Mouse (Mus musculus): ENCODE data around the gene Ckap4.
"Not testable (repeated sequence)": the region's sequence is repeated elsewhere in the genome, so short reads cannot be mapped to it uniquely, and the experiment has no call there.

Ckap4 gene

GRCm38 (mm10) chr10:84496805-84497204, 37.1 kb downstream of the Ckap4 start:
- DNase-seq = no peak

GRCm38 (mm10) chr10:84494432-84494831, 39.4 kb downstream of the Ckap4 start:
- DNase-seq = no peak

GRCm38 (mm10) chr10:84490115-84490514, 43.7 kb downstream of the Ckap4 start:
- no peak for DNase-seq

GRCm38 (mm10) chr10:84488315-84488714, 45.5 kb downstream of the Ckap4 start:
- peak; percentile 50 for DNase-seq

- DNase-seq = no peak
These were observed 49.2 kb downstream of the Ckap4 start for GRCm38 (mm10) chr10:84484661-84485060.

- DNase-seq = no peak
These were observed 50.3 kb downstream of the Ckap4 start for GRCm38 (mm10) chr10:84483553-84483952.

- DNase-seq = no peak
These were observed 50.8 kb downstream of the Ckap4 start for GRCm38 (mm10) chr10:84483069-84483468.

GRCm38 (mm10) chr10:84482418-84482817, 51.4 kb downstream of the Ckap4 start:
- DNase-seq = not testable (repeated sequence)

- DNase-seq = no peak
These were observed 52.6 kb downstream of the Ckap4 start for GRCm38 (mm10) chr10:84481327-84481671.

- no peak for DNase-seq
These were observed 53.1 kb downstream of the Ckap4 start for GRCm38 (mm10) chr10:84480667-84481326.

GRCm38 (mm10) chr10:84480146-84480545, 53.7 kb downstream of the Ckap4 start:
- no peak for DNase-seq

GRCm38 (mm10) chr10:84477613-84478076, 56.2 kb downstream of the Ckap4 start:
- DNase-seq = no peak

- no peak for DNase-seq
These were observed 56.7 kb downstream of the Ckap4 start for GRCm38 (mm10) chr10:84477045-84477612.
